Comparison of ENCODE assay signal across 16 mouse cellular contexts in the genomic region with DNA sequence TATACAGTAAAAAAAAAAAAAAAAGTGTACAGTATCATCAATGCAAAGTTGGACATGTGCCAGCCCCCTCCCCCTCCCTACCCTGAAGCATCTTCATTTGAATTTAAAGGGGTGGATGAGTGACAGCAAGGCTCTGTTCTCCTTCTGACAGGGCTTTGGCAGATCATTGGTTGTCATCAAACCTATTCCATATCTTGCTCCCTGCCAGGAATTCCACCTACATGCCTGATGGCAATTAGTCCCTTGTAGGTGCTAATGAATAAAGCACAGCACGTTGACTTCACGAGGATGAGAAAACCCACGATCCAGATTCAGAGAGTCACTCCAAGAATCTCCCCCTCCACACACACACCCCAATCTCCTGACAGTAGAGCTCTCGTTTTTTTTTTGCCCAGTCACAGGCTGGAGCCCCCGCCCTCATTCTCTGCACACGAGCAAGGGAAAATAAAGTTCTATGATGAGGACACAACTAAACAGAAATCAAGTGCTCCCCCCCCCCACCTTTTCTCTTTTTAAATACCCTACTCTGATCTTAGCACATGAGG.
DNase-seq lines count a peak whose midpoint lies in the region; ATAC-seq and TF ChIP-seq lines count a peak whose summit lies in the region.
"Had no signal": no experiment of that assay in that cellular context is flagged by ENCODE, and none has a peak within 500 bp of the region (broad histone marks: within the 10 kb centered on the region; RNA-seq: fewer than 3 reads in every experiment).

No protein-coding gene starts in this region.

- no peak overlapping the region for H3K9ac ChIP-seq in forebrain, embryonic 11.5 days (ENCODE audit: low read length)
- no peak overlapping the region for H3K9ac ChIP-seq in midbrain, embryonic 13.5 days (replicated peaks)
- H3K9ac ChIP-seq in hindbrain, embryonic 16.5 days (ENCODE audit: low read depth, low read length) = no peak overlapping the region
- H3K9ac ChIP-seq in kidney, embryonic 16.5 days (replicated peaks; ENCODE audit: low read length) = no peak overlapping the region
- H3K9ac ChIP-seq: embryonic facial prominence, embryonic 12.5 days; liver, embryonic 12.5 days had no signal

- H3K4me2 ChIP-seq in forebrain, embryonic 11.5 days (ENCODE audit: low read depth, low read length, severe bottlenecking) = no peak overlapping the region
- no peak overlapping the region for H3K4me2 ChIP-seq in midbrain, embryonic 13.5 days (replicated peaks)
- no peak overlapping the region for H3K4me2 ChIP-seq in hindbrain, embryonic 16.5 days (ENCODE audit: low read length)
- peak overlapping the region; percentile 54 for H3K4me2 ChIP-seq in myocyte (ENCODE audit: low read depth)
- no peak overlapping the region for H3K4me2 ChIP-seq in kidney, embryonic 16.5 days (replicated peaks; ENCODE audit: low read depth, low read length)
- H3K4me2 ChIP-seq: embryonic facial prominence, embryonic 12.5 days; liver, embryonic 12.5 days had no signal

- H3K9me3 ChIP-seq in forebrain, embryonic 11.5 days (ENCODE audit: control insufficient read depth, low read length) = no peaks in the 10 kb centered on the region
- no peaks in the 10 kb centered on the region for H3K9me3 ChIP-seq in forebrain, embryonic 10.5 days
- no peaks in the 10 kb centered on the region for H3K9me3 ChIP-seq in midbrain, embryonic 13.5 days
- no peaks in the 10 kb centered on the region for H3K9me3 ChIP-seq in midbrain, embryonic 10.5 days (replicated peaks)
- no peaks in the 10 kb centered on the region for H3K9me3 ChIP-seq in hindbrain, embryonic 16.5 days (ENCODE audit: control insufficient read depth, low read length)
- H3K9me3 ChIP-seq in kidney, embryonic 16.5 days (ENCODE audit: low read length) = no peaks in the 10 kb centered on the region
- H3K9me3 ChIP-seq: embryonic facial prominence, embryonic 12.5 days; liver, embryonic 12.5 days had no signal

- 65% methylated on average over 6 of the region's 6 CpGs for whole genome bisulfite sequencing in forebrain, embryonic 11.5 days
- WGBS in forebrain, embryonic 10.5 days = 69% methylated on average over 6 of the region's 6 CpGs
- 53% methylated on average over 6 of the region's 6 CpGs for WGBS in midbrain, embryonic 13.5 days
- 74% methylated on average over 6 of the region's 6 CpGs for WGBS in midbrain, embryonic 10.5 days
- 48% methylated on average over 6 of the region's 6 CpGs for WGBS in hindbrain, embryonic 16.5 days
- WGBS in kidney, embryonic 16.5 days = 72% methylated on average over 6 of the region's 6 CpGs

- H3K4me3 ChIP-seq in forebrain, embryonic 11.5 days (ENCODE audit: low read depth, low read length) = no peak overlapping the region
- no peak overlapping the region for H3K4me3 ChIP-seq in forebrain, embryonic 10.5 days
- H3K4me3 ChIP-seq in midbrain, embryonic 13.5 days (replicated peaks) = no peak overlapping the region
- H3K4me3 ChIP-seq in midbrain, embryonic 10.5 days = no peak overlapping the region
- H3K4me3 ChIP-seq in hindbrain, embryonic 16.5 days (ENCODE audit: low read length) = no peak overlapping the region
- H3K4me3 ChIP-seq in myocyte = no peak overlapping the region
- no peak overlapping the region for H3K4me3 ChIP-seq in kidney, embryonic 16.5 days (ENCODE audit: low read length)
- H3K4me3 ChIP-seq: embryonic facial prominence, embryonic 12.5 days; liver, embryonic 12.5 days had no signal

- no peak overlapping the region for H3K27ac ChIP-seq in forebrain, embryonic 11.5 days (ENCODE audit: low read depth, low read length)
- no peak overlapping the region for H3K27ac ChIP-seq in forebrain, embryonic 10.5 days
- no peak overlapping the region for H3K27ac ChIP-seq in midbrain, embryonic 13.5 days
- H3K27ac ChIP-seq in midbrain, embryonic 10.5 days (replicated peaks) = no peak overlapping the region
- H3K27ac ChIP-seq in hindbrain, embryonic 16.5 days (ENCODE audit: low read depth, low read length) = no peak overlapping the region
- no peak overlapping the region for H3K27ac ChIP-seq in kidney, embryonic 16.5 days (ENCODE audit: low read length)
- H3K27ac ChIP-seq: embryonic facial prominence, embryonic 12.5 days; liver, embryonic 12.5 days had no signal

- no peak for TF ChIP-seq POLR2A in myocyte (IDR thresholded peaks at IDR 0.05; ENCODE audit: insufficient read length, low read depth)

- no peaks in the 10 kb centered on the region for H3K79me2 ChIP-seq in myocyte (ENCODE audit: control insufficient read depth, insufficient read depth)

- no peaks in the 10 kb centered on the region for H3K36me3 ChIP-seq in forebrain, embryonic 11.5 days (ENCODE audit: control insufficient read depth, insufficient read depth, low read length)
- H3K36me3 ChIP-seq in forebrain, embryonic 10.5 days (replicated peaks) = no peaks in the 10 kb centered on the region
- H3K36me3 ChIP-seq in midbrain, embryonic 13.5 days = no peaks in the 10 kb centered on the region
- H3K36me3 ChIP-seq in midbrain, embryonic 10.5 days = no peaks in the 10 kb centered on the region
- no peaks in the 10 kb centered on the region for H3K36me3 ChIP-seq in hindbrain, embryonic 16.5 days (ENCODE audit: control insufficient read depth, insufficient read depth, low read length)
- H3K36me3 ChIP-seq in myocyte (ENCODE audit: control insufficient read depth, insufficient read depth) = no peaks in the 10 kb centered on the region
- no peaks in the 10 kb centered on the region for H3K36me3 ChIP-seq in kidney, embryonic 16.5 days (ENCODE audit: insufficient read depth, low read length)
- H3K36me3 ChIP-seq: embryonic facial prominence, embryonic 12.5 days; liver, embryonic 12.5 days had no signal

- H3K27me3 ChIP-seq in forebrain, embryonic 11.5 days (ENCODE audit: control insufficient read depth, insufficient read depth, low read length) = no peaks in the 10 kb centered on the region
- H3K27me3 ChIP-seq in forebrain, embryonic 10.5 days (ENCODE audit: poor library complexity, severe bottlenecking) = no peaks in the 10 kb centered on the region
- H3K27me3 ChIP-seq in midbrain, embryonic 13.5 days = no peaks in the 10 kb centered on the region
- H3K27me3 ChIP-seq in midbrain, embryonic 10.5 days (ENCODE audit: low read depth, poor library complexity, severe bottlenecking) = no peaks in the 10 kb centered on the region
- H3K27me3 ChIP-seq in hindbrain, embryonic 16.5 days (replicated peaks; ENCODE audit: control insufficient read depth, insufficient read depth, low read length) = no peaks in the 10 kb centered on the region
- no peaks in the 10 kb centered on the region for H3K27me3 ChIP-seq in myocyte (ENCODE audit: control insufficient read depth, insufficient read depth, insufficient read length)
- H3K27me3 ChIP-seq in kidney, embryonic 16.5 days (ENCODE audit: insufficient read depth, low read length) = no peaks in the 10 kb centered on the region
- H3K27me3 ChIP-seq: embryonic facial prominence, embryonic 12.5 days; liver, embryonic 12.5 days; Patski had no signal

- no peak for DNase-seq in forebrain, embryonic 11.5 days (ENCODE audit: low spot score)
- DNase-seq in forebrain, embryonic 10.5 days (ENCODE audit: extremely low spot score, low spot score) = no peak
- DNase-seq in midbrain, embryonic 10.5 days (ENCODE audit: low spot score) = no peak
- DNase-seq in heart, adult 11 months = no peak
- DNase-seq: adrenal gland, postnatal 14 days; cerebellum, adult 9-10 months; gastrocnemius, postnatal 10 days; lung, postnatal 36 days had no signal

- H3ac ChIP-seq in myocyte (ENCODE audit: control insufficient read depth, insufficient read length) = no peak overlapping the region

- no peaks in the 10 kb centered on the region for H3K4me1 ChIP-seq in forebrain, embryonic 11.5 days (replicated peaks; ENCODE audit: control insufficient read depth, insufficient read depth, low read length)
- H3K4me1 ChIP-seq in forebrain, embryonic 10.5 days = no peaks in the 10 kb centered on the region
- H3K4me1 ChIP-seq in midbrain, embryonic 13.5 days (replicated peaks) = peaks cover 13% of the 10 kb centered on the region
- no peaks in the 10 kb centered on the region for H3K4me1 ChIP-seq in midbrain, embryonic 10.5 days
- no peaks in the 10 kb centered on the region for H3K4me1 ChIP-seq in hindbrain, embryonic 16.5 days (ENCODE audit: control insufficient read depth, insufficient read depth, low read depth, low read length)
- H3K4me1 ChIP-seq in kidney, embryonic 16.5 days (ENCODE audit: insufficient read depth, low read length) = peaks cover 3% of the 10 kb centered on the region; the same call in 1 of the 2 replicates
- H3K4me1 ChIP-seq: liver, embryonic 12.5 days had no signal

- 0 out of 2 replicates have a peak, but pooled peaks have one; percentile 30 for ATAC-seq in forebrain, embryonic 11.5 days (replicated peaks; ENCODE audit: low FRiP score)
- peak; percentile 79 for ATAC-seq in midbrain, embryonic 13.5 days
- 0 out of 2 replicates have a peak, but pooled peaks have one; percentile 50 for ATAC-seq in hindbrain, embryonic 16.5 days
- no peak for ATAC-seq in kidney, embryonic 16.5 days (ENCODE audit: low FRiP score, low TSS enrichment)
- ATAC-seq: intestine, embryonic 16.5 days; liver, embryonic 12.5 days had no signal

TF ChIP-seq in myocyte, 11 proteins besides CTCF, POLR2A, EP300 and RAD21:
- TF ChIP-seq SRF (IDR thresholded peaks at IDR 0.05; ENCODE audit: control insufficient read depth, insufficient read length, low read depth) (no peak), MYOD1 (IDR thresholded peaks at IDR 0.05; ENCODE audit: control insufficient read depth in 1 of 3, insufficient read length in 2 of 3, low read depth in 2 of 3) (no peak), E2F4 (IDR thresholded peaks at IDR 0.05; ENCODE audit: insufficient read depth) (no peak), REST (IDR thresholded peaks at IDR 0.05; ENCODE audit: insufficient read depth, insufficient read length) (no peak), TCF3 (IDR thresholded peaks at IDR 0.05; ENCODE audit: insufficient read length, low read depth) (no peak), MYOG (IDR thresholded peaks at IDR 0.05; ENCODE audit: control insufficient read depth in 1 of 3, insufficient read depth in 1 of 3, insufficient read length in 2 of 3, low read depth in 2 of 3) (no peak), USF1 (IDR thresholded peaks at IDR 0.05; ENCODE audit: low read depth) (no peak), POLR2AphosphoS2 (IDR thresholded peaks at IDR 0.05; ENCODE audit: insufficient read length, low read depth) (no peak)
